Mouse (Mus musculus) midbrain, embryonic 12.5 days (tissue): ENCODE measurements around the gene Slco1a6. TPM values are rescaled to one million over a fixed set of nuclear protein-coding genes. Genes with fewer than 3 reads are reported as not detected.

Experiments used
- polyA plus RNA-seq: library from polyadenylated mRNA; unstranded; fragments of >200 nt; fragmentation: Nextera tagmentation; extraction: Ambion mirVana; gene quantifications from 2 replicates; pipeline ENCODE4 v1.2.1, GENCODE M21; 2016

The Slco1a6 gene
- polyA plus RNA-seq, 1 experiment from 2014 or later, result not detected

Other genes with a start within 250 kb of the Slco1a6 start
- gene Gm6614, start 197.1 kb downstream of the Slco1a6 start, polyA plus RNA-seq, result 0.09 TPM in 1 of 2 replicates, not detected in the other
- 2.5 and 3.5 TPM in 2 replicates for gene Iapp, start 89.9 kb upstream of the Slco1a6 start, polyA plus RNA-seq
- gene Slco1a5, start 114.5 kb upstream of the Slco1a6 start, polyA plus RNA-seq, result 0.25 and 0.63 TPM in 2 replicates
- gene Pyroxd1, start 137.1 kb upstream of the Slco1a6 start, polyA plus RNA-seq, result 25.7 and 25.9 TPM in 2 replicates
- 40.5 and 43.2 TPM in 2 replicates for gene Recql, start 178.6 kb upstream of the Slco1a6 start, polyA plus RNA-seq
- gene Golt1b, start 178.7 kb upstream of the Slco1a6 start, polyA plus RNA-seq, result 95.9 and 97.5 TPM in 2 replicates
- gene Spx, start 204.9 kb upstream of the Slco1a6 start, polyA plus RNA-seq, result 2.6 and 4.3 TPM in 2 replicates